Mouse (Mus musculus) urinary bladder, adult 18-20 months (tissue): ENCODE measurements around the gene Tulp3.

ENCODE experiments used
- DNase-seq, 2 experiments: peaks; one replicate each; pipeline ENCODE4 v3.0.0; 2022; ENCODE audit warnings: low spot score in 2 of 2, mixed read lengths in 2 of 2

Tulp3 gene

GRCm38 (mm10) chr6:128296750-128297393 lies 58.8 kb downstream of the Tulp3 start:
- DNase-seq: no peak

- DNase-seq: no peak
Measured at GRCm38 (mm10) chr6:128295876-128296749, 59.5 kb downstream of the Tulp3 start.

GRCm38 (mm10) chr6:128291284-128291683 lies 64.4 kb downstream of the Tulp3 start:
- DNase-seq: no peak

GRCm38 (mm10) chr6:128288681-128289080 lies 67.0 kb downstream of the Tulp3 start:
- no peak for DNase-seq

GRCm38 (mm10) chr6:128285792-128286430 lies 69.7 kb downstream of the Tulp3 start:
- peak; percentile 51 to 58 for DNase-seq

GRCm38 (mm10) chr6:128282126-128282525 lies 73.5 kb downstream of the Tulp3 start:
- no peak for DNase-seq

GRCm38 (mm10) chr6:128280472-128281145 lies 75.0 kb downstream of the Tulp3 start:
- DNase-seq: no peak

GRCm38 (mm10) chr6:128279608-128280007 lies 76.0 kb downstream of the Tulp3 start:
- DNase-seq: no peak

GRCm38 (mm10) chr6:128279099-128279498 lies 76.6 kb downstream of the Tulp3 start:
- no peak for DNase-seq

GRCm38 (mm10) chr6:128277132-128278085 lies 78.2 kb downstream of the Tulp3 start:
- no peak for DNase-seq

GRCm38 (mm10) chr6:128276349-128276748 lies 79.3 kb downstream of the Tulp3 start:
- DNase-seq: no peak

- DNase-seq: no peak
Measured at GRCm38 (mm10) chr6:128275506-128276064, 80.1 kb downstream of the Tulp3 start.

GRCm38 (mm10) chr6:128273507-128273906 lies 82.1 kb downstream of the Tulp3 start:
- no peak for DNase-seq

GRCm38 (mm10) chr6:128272754-128273153 lies 82.9 kb downstream of the Tulp3 start:
- DNase-seq: no peak
